Mouse (Mus musculus) heart, postnatal 25 days (tissue): ENCODE measurements at regions not wholly inside any gene's neighbourhood (a gene's known extent, or its start where the extent isn't known, plus 50 kb on each side); places are given as distances from the start of the nearest gene placed in this dataset.

ENCODE experiments used
- DNase-seq: peaks from one replicate; pipeline ENCODE4 v3.0.0; 2022; ENCODE audit warnings: low spot score
- intact Hi-C: fragments of 180-260 bp; cut with DNase I; formaldehyde crosslinking; loops from one replicate; pipeline ENCODE4 v1.15.1; 2025

- intact Hi-C loops: no loop called here
- no peak for DNase-seq
These were observed 89.4 kb downstream of the Zfp281 start for GRCm38 (mm10) chr1:136714077-136714476.

GRCm38 (mm10) chr1:136714987-136715386, 90.3 kb downstream of the Zfp281 start:
- intact Hi-C loops: no loop called here
- DNase-seq: no peak

- DNase-seq: no peak
- intact Hi-C loops: no loop called here
These were observed 93.3 kb downstream of the Zfp281 start for GRCm38 (mm10) chr1:136717830-136718517.

GRCm38 (mm10) chr1:136723839-136724443, 99.2 kb downstream of the Zfp281 start:
- no peak for DNase-seq
- intact Hi-C loops: no loop called here

- intact Hi-C loops: loop anchor here (5.0 kb wide), 1 partner anchor 98 kb away; no protein-coding TSS in a partner anchor
- no peak for DNase-seq
These were observed 100.5 kb downstream of the Zfp281 start for GRCm38 (mm10) chr1:136725242-136725641.

GRCm38 (mm10) chr1:136726145-136726935, 101.6 kb downstream of the Zfp281 start:
- intact Hi-C loops: loop anchor here (1.0 to 5.0 kb wide), 2 partner anchors 99 to 499 kb away; no protein-coding TSS in a partner anchor
- DNase-seq: no peak

- intact Hi-C loops: loop anchor here (5.0 kb wide), 1 partner anchor 101 kb away; no protein-coding TSS in a partner anchor
- no peak for DNase-seq
These were observed 103.3 kb downstream of the Zfp281 start for GRCm38 (mm10) chr1:136727868-136728631.

GRCm38 (mm10) chr1:136728632-136728944, 103.9 kb downstream of the Zfp281 start:
- intact Hi-C loops: loop anchor here (5.0 kb wide), 1 partner anchor 101 kb away; no protein-coding TSS in a partner anchor
- DNase-seq: no peak

- no peak for DNase-seq
- intact Hi-C loops: no loop called here
These were observed 105.9 kb downstream of the Zfp281 start for GRCm38 (mm10) chr1:136730638-136731037.

GRCm38 (mm10) chr1:136738030-136738429, 113.3 kb downstream of the Zfp281 start:
- intact Hi-C loops: no loop called here
- DNase-seq: no peak

GRCm38 (mm10) chr1:136739486-136739885, 114.8 kb downstream of the Zfp281 start:
- intact Hi-C loops: no loop called here

GRCm38 (mm10) chr1:136741061-136741460, 116.4 kb downstream of the Zfp281 start:
- intact Hi-C loops: no loop called here
- DNase-seq: no peak

More at GRCm38 (mm10) chr1:136739486-136739885, 114.8 kb downstream of the Zfp281 start:
- DNase-seq: no peak

GRCm38 (mm10) chr1:136749188-136749587, 124.5 kb downstream of the Zfp281 start:
- DNase-seq: no peak
- intact Hi-C loops: loop anchor here (1.0 kb wide), 1 partner anchor 198 kb away; no protein-coding TSS in a partner anchor

- no peak for DNase-seq
- intact Hi-C loops: no loop called here
These were observed 126.9 kb downstream of the Zfp281 start for GRCm38 (mm10) chr1:136751464-136752191.

GRCm38 (mm10) chr1:136754286-136754685, 129.6 kb downstream of the Zfp281 start:
- intact Hi-C loops: no loop called here
- no peak for DNase-seq

- intact Hi-C loops: no loop called here
These were observed 134.0 kb downstream of the Zfp281 start for GRCm38 (mm10) chr1:136758730-136759129.

GRCm38 (mm10) chr1:136759164-136759563, 134.5 kb downstream of the Zfp281 start:
- intact Hi-C loops: no loop called here

More at GRCm38 (mm10) chr1:136758730-136759129, 134.0 kb downstream of the Zfp281 start:
- no peak for DNase-seq

GRCm38 (mm10) chr1:136761467-136761866, 136.8 kb downstream of the Zfp281 start:
- intact Hi-C loops: no loop called here
- DNase-seq: no peak

More at GRCm38 (mm10) chr1:136759164-136759563, 134.5 kb downstream of the Zfp281 start:
- DNase-seq: no peak

- intact Hi-C loops: no loop called here
- DNase-seq: no peak
These were observed 144.3 kb downstream of the Zfp281 start for GRCm38 (mm10) chr1:136768969-136769401.
